Mouse (Mus musculus) v-Abl transformed pro-B cells (cell line): ENCODE measurements around the gene Ccdc3.

Experiments used
- in situ Hi-C, 2 experiments: fragments of 400-800 bp; cut with MboI; formaldehyde crosslinking; loops; one replicate each; pipeline ENCODE4 v1.15.1; 2025; ENCODE audit not compliant: unreplicated experiment in 2 of 2

The Ccdc3 gene

DNA sequence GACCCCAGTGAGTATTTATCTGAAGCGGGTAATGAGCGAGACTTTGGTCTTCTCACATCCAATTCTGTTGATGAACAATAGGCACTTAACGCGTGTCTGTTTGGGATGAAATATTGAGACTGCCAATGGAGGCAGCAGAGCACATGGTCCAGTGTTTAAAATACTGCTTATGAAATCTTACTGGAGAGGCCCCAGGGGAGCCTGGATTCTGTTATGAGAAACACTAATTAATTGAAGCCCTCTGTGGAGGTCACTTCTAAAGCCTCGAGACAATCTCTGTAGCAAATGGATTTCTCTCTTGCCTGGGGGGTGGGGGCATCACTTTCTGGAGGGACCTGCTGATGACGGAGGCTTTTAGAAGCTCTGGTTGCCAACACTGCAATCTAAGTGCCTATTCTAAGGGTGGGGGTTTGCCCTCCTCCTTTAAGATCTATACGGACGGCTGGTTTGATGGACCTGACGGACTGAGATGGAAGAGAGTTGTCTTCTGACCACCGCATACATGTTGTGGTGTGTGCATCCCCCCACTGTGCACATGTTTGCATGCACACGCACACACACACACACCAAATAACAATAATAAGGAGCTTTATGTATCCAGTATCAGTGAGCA is 22.8 kb downstream of the Ccdc3 start:
- in situ Hi-C loops: no loop called here

DNA sequence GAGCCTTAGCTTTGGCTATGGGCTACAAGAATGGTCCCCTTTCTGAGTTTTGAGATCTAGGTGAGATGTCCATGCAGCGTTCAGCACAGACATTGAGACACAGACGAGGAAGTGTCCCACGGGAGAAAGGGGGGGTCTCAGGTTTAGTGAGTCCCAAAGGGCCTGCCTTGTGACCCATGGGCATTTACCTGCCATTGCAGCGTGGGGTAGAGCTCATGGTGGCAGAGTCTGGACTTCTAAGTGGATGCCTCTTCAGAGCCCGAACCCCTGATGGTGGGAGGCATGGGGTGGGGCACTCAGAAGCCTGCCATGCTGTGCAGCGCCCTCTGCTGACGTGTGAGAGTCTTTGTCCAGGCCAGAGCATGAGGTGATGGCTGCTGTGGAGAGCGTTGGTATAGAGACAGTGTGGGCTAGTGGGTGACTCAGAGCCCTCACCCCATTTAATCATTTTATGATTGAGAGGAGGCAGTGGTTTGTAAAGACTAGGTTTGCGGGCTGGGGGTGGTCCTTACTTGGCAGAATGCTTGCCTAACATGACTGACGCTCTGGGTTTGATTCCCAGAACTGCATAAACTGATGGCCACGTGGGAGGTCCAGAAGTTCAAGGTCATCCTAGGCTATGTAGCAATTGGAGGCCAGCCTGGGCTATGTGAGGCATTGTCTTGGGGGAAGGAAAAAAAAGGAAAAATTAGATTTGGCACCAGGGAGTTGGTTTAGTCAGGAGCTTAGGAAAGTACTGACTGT is 23.6 kb downstream of the Ccdc3 start:
- in situ Hi-C loops: no loop called here

DNA sequence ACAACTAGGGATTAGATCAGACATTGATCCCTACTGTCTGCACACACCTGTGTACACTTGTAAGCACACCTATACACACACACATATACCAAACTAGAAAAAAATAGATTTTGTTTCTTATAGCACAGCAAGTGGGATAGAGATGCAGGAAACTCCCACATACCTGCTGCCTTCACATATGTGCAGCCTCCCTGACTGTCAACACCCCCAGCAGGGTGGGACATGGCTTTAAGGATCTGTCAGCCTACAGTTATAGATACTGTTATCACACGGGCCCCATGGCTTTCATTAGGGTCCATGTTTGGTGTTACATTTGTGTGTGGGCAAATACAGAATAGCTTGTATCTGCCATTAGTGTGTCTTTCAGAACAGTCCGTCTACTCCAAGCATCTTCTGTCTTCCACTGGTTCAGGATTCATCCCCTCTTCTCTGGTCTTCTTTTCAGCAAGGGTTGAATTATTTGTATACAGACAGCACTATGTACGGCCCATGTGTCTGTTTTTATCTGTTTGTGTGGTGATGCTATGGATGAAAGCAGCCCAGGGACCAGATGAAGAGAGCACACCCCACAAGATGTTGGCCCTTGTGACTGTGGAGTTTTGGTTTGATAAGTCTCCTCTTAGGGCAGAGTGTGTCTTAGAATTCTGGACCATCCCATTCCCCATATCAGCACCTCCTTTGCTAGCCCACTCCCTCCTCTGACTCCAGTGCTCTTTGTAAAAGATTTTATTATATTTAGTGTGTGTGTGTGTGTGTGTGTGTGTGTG is 24.5 kb downstream of the Ccdc3 start:
- in situ Hi-C loops: no loop called here

GRCm38 (mm10) chr2:5162756-5163155 is 25.2 kb downstream of the Ccdc3 start:
- in situ Hi-C loops: no loop called here

DNA sequence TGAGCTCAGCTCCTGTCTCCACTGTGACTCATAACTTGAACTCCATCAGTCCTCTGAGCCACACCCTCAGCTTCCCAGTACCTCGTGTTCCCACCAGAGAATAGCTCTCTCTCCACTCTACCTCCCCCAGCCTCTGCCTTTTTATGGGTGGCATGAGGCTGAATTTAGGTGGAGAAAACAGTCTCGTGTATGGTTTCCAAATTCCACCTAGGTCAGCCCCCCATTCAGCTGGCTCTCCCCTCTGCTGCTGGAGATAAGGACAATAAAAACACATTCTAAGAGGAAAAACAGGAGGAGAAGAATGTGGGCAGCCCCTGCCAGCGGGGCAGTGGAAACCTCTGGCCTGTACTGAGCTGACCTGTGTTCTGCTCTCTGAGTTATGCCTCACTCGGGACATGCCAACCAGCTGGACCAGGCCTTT is 28.4 kb downstream of the Ccdc3 start:
- in situ Hi-C loops: no loop called here

GRCm38 (mm10) chr2:5166796-5167195 is 29.2 kb downstream of the Ccdc3 start:
- in situ Hi-C loops: no loop called here

DNA sequence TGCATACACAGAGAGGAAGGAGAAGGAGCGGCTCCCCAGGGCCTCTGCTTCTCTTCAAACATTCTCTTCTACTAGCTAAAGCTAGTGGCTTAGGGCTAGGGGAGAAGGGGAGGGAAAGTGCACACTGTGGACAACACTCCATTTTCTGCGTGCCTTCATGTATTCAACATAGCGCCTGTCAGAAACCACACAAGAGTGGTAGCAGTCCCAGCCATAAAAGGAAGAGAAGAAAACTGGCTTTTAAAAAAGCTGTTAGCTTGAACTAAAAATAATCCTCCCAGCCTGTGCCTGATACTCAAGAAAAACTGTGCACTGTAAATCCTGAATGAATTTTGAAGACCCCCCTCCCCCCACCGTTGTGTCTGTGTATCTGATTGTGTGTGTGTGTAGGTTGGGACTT is 33.2 kb downstream of the Ccdc3 start:
- in situ Hi-C loops: no loop called here

GRCm38 (mm10) chr2:5171301-5172000 is 33.9 kb downstream of the Ccdc3 start:
- in situ Hi-C loops: no loop called here

GRCm38 (mm10) chr2:5172773-5173172 is 35.2 kb downstream of the Ccdc3 start:
- in situ Hi-C loops: no loop called here

DNA sequence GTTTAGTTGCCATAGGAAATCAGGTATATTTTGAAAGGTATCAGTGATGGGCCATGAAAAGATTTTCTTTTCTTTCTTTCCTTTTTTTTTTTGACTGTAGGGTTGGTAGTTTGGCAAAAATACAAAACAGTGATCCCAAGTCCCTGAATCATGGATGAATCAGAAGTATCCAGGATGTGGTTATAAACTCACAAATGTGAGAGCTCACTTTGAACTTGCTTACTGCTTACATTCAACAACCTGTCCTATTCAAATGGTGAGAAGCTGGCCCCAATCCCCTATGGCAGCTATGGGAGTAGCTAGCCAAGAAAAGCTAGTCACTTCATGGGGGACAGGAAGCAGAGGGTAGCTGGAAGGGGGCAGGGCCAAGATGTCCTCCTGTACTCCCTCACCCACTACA is 37.1 kb downstream of the Ccdc3 start:
- in situ Hi-C loops: no loop called here

GRCm38 (mm10) chr2:5181462-5182443 is 44.2 kb downstream of the Ccdc3 start:
- in situ Hi-C loops: no loop called here

- in situ Hi-C loops: no loop called here
Observed at GRCm38 (mm10) chr2:5184166-5184565, 46.6 kb downstream of the Ccdc3 start.

- in situ Hi-C loops: no loop called here
Observed at GRCm38 (mm10) chr2:5185631-5186030, 48.1 kb downstream of the Ccdc3 start.

DNA sequence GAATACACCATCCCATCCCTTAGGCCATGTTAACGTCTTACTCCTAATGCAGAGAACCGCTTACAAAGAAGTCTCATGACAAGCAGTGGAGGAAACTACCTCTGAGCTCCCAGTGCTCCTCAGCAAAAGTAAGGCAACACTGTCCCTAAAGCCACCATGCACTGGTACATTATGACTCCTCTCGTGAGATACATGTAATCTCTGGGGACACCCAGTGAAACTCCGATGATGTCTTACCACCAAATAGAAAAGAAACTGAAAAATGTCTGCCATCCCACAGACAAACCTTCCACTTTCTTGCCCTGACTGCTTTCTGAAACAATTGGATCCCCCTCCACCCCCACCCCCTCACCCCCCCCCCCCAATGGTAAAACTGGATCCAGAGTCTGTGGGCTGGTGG is 54.6 kb downstream of the Ccdc3 start:
- in situ Hi-C loops: no loop called here

- in situ Hi-C loops: no loop called here
Observed at GRCm38 (mm10) chr2:5193071-5193470, 55.5 kb downstream of the Ccdc3 start.

DNA sequence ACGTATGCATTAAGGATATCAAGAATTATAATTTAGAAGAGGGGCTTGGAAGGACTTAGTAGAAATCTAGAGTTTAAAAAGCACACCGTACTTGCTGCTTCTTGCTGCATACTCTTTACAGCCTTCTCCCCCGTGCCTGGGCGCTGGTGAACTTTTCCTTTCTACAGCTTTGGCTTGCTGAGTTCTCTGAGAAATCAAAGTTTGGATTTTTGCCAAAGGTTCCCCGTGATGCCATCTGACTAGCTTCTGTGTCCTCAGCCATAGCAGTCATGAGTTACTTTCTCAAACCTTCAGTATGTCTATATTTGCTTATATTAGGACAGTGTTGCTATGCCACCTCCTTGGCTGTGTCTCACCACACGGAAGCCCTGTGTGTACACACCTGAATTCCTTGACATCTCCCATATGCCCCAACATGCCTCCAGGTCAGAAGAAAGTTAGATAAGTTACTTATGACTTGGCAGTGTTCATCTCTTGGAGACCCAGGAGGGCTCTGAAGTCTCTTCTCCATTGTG is 57.2 kb downstream of the Ccdc3 start:
- in situ Hi-C loops: no loop called here

DNA sequence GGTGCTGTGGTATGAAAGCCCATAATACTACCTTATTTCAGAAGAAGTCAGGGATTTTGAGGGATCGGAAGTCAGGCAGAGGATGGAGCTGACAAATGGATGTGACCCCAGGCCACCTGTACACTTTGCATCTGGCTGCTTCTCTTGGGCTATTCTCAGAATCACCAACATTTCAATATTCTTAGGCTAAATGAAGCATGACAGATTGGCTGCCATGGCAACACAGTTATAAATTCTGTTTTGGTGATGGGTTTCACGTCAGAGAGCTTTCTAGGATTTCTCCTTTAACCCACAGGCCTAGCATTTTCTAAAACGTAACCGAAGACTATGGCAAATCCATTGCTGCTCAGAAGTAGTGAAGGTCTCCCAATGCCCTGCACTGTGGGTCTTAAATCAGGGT is 59.9 kb downstream of the Ccdc3 start:
- in situ Hi-C loops: no loop called here

DNA sequence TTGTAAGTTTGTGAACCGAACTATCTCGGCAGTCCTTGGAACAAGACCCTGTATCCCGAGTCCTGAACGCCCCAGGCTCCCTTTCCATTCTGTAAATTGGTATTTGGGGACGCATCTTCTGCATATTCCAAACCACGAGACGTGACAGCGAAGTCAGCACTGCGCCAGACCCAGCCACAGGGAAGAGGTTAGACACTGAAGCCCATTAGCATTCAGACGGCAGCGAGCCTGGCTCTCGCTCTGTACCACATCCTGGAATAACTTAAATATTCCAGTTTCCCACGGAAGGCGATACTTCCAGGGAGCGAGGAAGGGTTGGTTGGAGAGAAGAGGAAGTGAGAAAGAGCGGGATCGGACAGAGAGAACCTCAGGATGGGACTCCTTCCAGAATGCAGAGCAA is 61.7 kb downstream of the Ccdc3 start:
- in situ Hi-C loops: no loop called here

DNA sequence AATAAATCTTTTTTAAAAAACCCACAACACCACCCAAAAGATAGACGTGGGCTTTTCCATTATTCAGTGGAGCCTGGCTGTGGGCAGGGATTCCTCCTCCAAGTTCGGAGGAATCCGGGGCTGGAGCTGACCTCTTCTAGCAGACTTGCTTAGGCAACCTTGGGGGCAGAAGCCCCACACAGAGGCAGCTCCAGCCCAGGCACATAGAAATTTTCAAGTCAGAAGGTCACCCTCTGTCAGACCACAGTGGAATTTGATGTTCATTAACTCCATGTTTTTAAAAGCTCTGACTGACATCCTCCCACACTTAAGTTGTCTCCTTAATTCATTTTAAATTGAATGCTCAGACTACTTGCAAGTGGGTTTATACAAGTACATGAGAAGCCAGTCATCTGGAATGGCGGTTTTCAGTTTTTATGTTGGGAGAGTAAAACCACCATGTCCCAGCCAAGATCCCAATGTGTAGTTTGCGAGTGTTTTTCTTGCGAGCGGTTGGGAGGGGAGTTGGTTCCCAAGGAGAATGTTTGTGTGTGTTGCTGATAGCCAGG is 63.3 kb downstream of the Ccdc3 start:
- in situ Hi-C loops: no loop called here
